Mouse (Mus musculus): ENCODE results near the gene Slc16a3. TPM values are rescaled to one million over a fixed set of nuclear protein-coding genes. Genes with fewer than 3 reads are reported as not detected.

The Slc16a3 gene
- polyA plus RNA-seq, 1 experiment from 2014 or later, result 11.7 TPM

DNA sequence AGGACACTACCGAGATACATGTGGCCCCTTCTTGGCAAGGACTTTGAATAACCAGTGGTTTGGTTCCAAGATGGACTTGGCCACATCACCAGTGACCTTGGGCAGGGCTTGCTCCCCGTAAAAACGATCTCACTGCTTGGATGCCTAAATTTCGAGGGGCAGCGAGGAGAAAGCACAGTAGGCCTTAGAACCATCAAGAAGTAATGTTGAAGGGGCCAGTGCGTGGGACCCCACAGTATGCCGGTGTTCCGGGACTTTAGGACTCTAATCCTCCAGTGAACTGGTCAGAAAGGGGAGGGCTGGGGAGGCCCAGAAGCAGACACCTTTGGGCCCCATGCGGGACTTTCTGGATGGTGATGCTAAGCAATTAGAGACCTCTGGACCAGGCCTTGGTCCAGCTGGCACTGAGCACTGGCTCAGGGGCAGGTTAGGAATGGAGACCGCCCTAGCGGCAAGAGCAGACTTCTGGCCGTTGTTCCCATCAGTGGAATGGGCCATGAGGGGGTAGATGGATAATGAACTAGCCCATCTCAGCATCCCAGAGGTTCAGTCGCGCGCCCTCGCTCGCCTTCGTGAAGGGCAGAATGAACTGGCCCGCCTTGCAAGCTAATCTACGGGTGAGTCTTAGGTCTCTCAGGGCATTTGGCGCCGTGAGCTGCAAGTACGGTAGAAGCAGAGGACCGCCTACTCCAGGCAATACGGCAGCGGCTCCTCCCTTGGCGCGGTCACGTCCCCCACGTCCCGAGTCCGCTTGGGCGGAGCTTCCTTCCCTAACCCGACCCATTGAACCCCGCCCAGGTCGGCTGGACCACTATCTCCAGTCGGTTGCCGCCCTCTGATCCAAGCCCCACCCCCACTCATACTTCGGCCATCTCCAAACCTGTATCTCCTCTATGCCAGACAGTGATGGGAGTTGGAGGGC lies 2.3 kb downstream of the Slc16a3 start:
- Histone ChIP-seq H3K36me3 (peaks cover 2% of the 10 kb centered on the region), H3K4me2 (peak overlapping the region; percentile 66), H3K9me3 (no peaks in the 10 kb centered on the region), H3K4me1 (replicated peaks) (peaks cover 39% of the 10 kb centered on the region), H3K9ac (peak overlapping the region; percentile 70), H3K27ac (peak overlapping the region; percentile 48), H3K4me3 (peak overlapping the region; percentile 44), H3K27me3 (peaks cover 40% of the 10 kb centered on the region)
- ATAC-seq (ENCODE audit: low FRiP score), result peak; percentile 67
- under 1% methylated on average over 39 of the region's 39 CpGs for WGBS

DNA sequence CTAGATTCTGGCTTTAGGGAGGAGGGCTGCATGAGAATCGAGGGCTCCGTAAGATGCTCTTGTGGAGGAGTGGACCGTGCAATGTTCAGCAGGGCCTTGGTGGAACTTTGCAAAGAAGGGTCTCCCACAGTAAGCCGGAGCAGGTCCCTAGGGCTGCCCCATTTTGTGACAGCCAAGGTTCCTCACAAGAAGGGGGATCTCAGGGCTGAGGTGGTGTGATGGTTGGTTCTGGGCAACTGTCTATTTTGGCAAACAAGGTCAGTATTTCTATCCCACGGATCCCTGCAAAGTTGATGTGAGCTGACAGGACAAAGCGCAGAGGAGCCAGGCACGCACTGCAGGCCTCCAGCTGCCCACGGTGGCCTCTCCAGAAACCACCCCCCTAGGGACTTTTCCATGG lies 3.0 kb downstream of the Slc16a3 start:
- Histone ChIP-seq H3K4me3 (peak overlapping the region; percentile 44), H3K9me3 (no peaks in the 10 kb centered on the region), H3K4me1 (replicated peaks) (peaks cover 39% of the 10 kb centered on the region), H3K36me3 (peaks cover 9% of the 10 kb centered on the region), H3K27ac (peak overlapping the region; percentile 48), H3K9ac (peak overlapping the region; percentile 70), H3K27me3 (peaks cover 40% of the 10 kb centered on the region), H3K4me2 (peak overlapping the region; percentile 66)
- 17% methylated on average over 8 of the region's 8 CpGs for WGBS
- peak; percentile 18; the same call in 1 of the 2 replicates for ATAC-seq (ENCODE audit: low FRiP score)

- ATAC-seq (ENCODE audit: low FRiP score), result no peak
- H3K4me3 ChIP-seq, result 0 out of 2 replicates have a peak overlapping the region, but pooled peaks have one; percentile 44
- 76% methylated on average over 9 of the region's 9 CpGs for WGBS
Measured at GRCm38 (mm10) chr11:120951731-120952730, 3.8 kb downstream of the Slc16a3 start.

DNA sequence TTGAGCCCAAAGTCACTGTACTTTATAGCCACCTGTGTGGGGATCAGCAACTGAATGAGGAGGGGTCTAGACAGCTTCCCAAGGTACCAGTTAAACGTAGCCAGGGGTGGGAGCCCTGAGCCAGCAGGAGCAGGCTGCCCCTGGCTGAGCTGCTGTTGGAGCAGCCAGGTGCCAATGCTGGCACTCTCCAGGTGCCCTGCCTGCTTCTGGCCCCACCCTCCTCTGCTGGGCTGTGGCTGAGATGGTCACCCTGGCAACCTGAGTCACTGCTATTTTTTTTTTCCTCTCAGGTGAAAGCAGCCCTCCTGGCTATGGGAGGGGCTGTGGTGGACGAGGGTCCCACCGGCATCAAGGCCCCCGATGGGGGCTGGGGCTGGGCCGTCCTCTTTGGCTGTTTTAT lies 6.7 kb downstream of the Slc16a3 start:
- WGBS, result 86% methylated on average over 5 of the region's 5 CpGs
- peaks cover 23% of the 10 kb centered on the region for H3K4me1 ChIP-seq (replicated peaks)
- no peak overlapping the region for H3K27ac ChIP-seq
- H3K9ac ChIP-seq, result no peak overlapping the region
- H3K9me3 ChIP-seq, result no peaks in the 10 kb centered on the region
- peaks cover 8% of the 10 kb centered on the region for H3K27me3 ChIP-seq
- H3K4me2 ChIP-seq, result no peak overlapping the region
- no peak for ATAC-seq (ENCODE audit: low FRiP score)
- no peak overlapping the region for H3K4me3 ChIP-seq
- peaks cover 35% of the 10 kb centered on the region for H3K36me3 ChIP-seq

More at GRCm38 (mm10) chr11:120951731-120952730, 3.8 kb downstream of the Slc16a3 start:
- Histone ChIP-seq H3K4me1 (replicated peaks) (peaks cover 39% of the 10 kb centered on the region), H3K9ac (peak overlapping the region; percentile 70; the same call in 1 of the 2 replicates), H3K27me3 (peaks cover 37% of the 10 kb centered on the region), H3K27ac (no peak overlapping the region), H3K9me3 (no peaks in the 10 kb centered on the region), H3K36me3 (peaks cover 17% of the 10 kb centered on the region), H3K4me2 (peak overlapping the region; percentile 66)

GRCm38 (mm10) chr11:120955701-120956100 lies 7.4 kb downstream of the Slc16a3 start:
- Histone ChIP-seq H3K4me1 (replicated peaks) (peaks cover 16% of the 10 kb centered on the region), H3K4me3 (no peak overlapping the region), H3K36me3 (peaks cover 39% of the 10 kb centered on the region), H3K9me3 (no peaks in the 10 kb centered on the region), H3K27ac (no peak overlapping the region), H3K9ac (no peak overlapping the region), H3K27me3 (no peaks in the 10 kb centered on the region), H3K4me2 (no peak overlapping the region)
- ATAC-seq (ENCODE audit: low FRiP score), result no peak
- 97% methylated on average over 8 of the region's 8 CpGs for WGBS

DNA sequence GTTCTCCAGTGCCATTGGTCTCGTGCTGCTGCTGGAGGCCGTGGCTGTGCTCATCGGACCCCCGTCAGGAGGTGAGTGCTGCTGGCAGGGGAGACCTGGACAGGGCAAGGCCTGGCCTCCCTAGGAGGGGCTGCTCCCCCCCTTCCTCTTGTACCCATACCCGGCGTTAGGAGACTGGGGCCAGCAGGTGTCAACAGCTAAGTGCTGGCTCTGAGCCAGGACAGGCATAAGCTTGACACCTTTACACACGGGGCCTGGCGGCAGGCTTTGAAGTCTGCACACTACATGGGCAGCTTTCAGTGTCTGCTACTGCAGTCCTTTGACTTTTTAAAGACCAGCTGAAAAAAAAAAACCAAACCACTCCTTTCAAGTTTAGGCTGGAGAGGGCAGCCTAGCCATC lies 8.8 kb downstream of the Slc16a3 start:
- Histone ChIP-seq H3K4me1 (replicated peaks) (peaks cover 2% of the 10 kb centered on the region), H3K9me3 (no peaks in the 10 kb centered on the region), H3K9ac (no peak overlapping the region), H3K4me2 (no peak overlapping the region), H3K4me3 (no peak overlapping the region), H3K27me3 (no peaks in the 10 kb centered on the region), H3K36me3 (peaks cover 52% of the 10 kb centered on the region), H3K27ac (peak overlapping the region; percentile 8; the same call in 1 of the 2 replicates)
- no peak for ATAC-seq (ENCODE audit: low FRiP score)
- WGBS, result 83% methylated on average over 8 of the region's 8 CpGs

DNA sequence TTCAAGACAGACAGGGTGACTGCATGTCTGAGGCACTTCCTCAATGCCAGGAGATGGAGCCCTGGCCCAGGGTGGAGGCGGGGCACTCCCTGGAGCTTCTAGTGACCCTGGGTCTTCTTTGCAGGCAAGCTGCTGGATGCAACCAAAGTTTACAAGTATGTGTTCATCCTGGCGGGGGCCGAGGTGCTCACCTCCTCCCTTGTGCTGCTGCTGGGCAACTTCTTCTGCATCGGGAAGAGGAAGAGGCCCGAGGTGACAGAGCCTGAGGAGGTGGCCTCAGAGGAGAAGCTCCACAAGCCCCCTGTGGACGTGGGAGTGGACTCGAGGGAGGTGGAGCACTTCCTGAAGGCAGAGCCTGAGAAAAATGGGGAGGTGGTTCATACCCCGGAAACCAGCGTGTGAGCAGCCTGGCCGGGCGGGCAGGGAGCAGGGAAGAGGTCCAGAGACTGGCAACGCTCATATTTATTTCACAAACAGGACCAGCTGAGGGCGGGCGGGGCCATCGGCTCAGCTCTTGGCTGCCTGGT lies 9.5 kb downstream of the Slc16a3 start:
- Histone ChIP-seq H3K36me3 (peaks cover 60% of the 10 kb centered on the region), H3K4me1 (replicated peaks) (no peaks in the 10 kb centered on the region), H3K9ac (no peak overlapping the region; the same call in 1 of the 2 replicates), H3K4me2 (no peak overlapping the region), H3K27me3 (no peaks in the 10 kb centered on the region), H3K9me3 (no peaks in the 10 kb centered on the region), H3K4me3 (no peak overlapping the region), H3K27ac (no peak overlapping the region; the same call in 1 of the 2 replicates)
- no peak for ATAC-seq (ENCODE audit: low FRiP score)
- 76% methylated on average over 15 of the region's 15 CpGs for WGBS

DNA sequence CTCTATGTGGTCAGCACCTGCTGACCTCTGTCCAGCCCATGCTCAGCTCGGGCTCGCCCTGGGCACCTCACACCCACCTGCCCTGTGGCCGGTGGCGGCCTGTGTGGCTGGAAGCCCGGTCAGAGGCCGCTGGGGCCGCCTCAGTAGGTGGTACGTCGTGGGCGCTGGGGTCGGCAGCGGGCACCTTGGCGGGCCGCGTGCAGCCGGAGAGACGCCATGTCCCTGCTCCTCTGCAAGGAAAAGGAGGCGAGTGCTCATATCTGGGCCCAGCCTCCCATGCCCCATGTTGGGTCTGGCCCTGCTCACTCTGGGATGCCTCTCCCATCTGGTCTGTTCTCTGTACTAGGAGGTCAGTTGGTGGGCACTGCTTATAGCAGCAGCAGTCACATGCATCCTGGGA lies 10.8 kb downstream of the Slc16a3 start:
- 93% methylated on average over 18 of the region's 18 CpGs for WGBS
- Histone ChIP-seq H3K4me2 (no peak overlapping the region), H3K36me3 (peaks cover 72% of the 10 kb centered on the region)

GRCm38 (mm10) chr11:120959564-120959963 lies 11.3 kb downstream of the Slc16a3 start:
- WGBS, result 91% methylated on average over 3 of the region's 3 CpGs
- H3K36me3 ChIP-seq, result peaks cover 77% of the 10 kb centered on the region
- H3K9ac ChIP-seq, result no peak overlapping the region
- no peak overlapping the region for H3K4me2 ChIP-seq
- ATAC-seq (ENCODE audit: low FRiP score), result no peak
- H3K4me3 ChIP-seq, result no peak overlapping the region
- H3K4me1 ChIP-seq (replicated peaks), result peaks cover 2% of the 10 kb centered on the region; the same call in 1 of the 2 replicates
- H3K27ac ChIP-seq, result no peak overlapping the region; the same call in 1 of the 2 replicates
- H3K9me3 ChIP-seq, result no peaks in the 10 kb centered on the region
- H3K27me3 ChIP-seq, result no peaks in the 10 kb centered on the region

More for the DNA sequence above, 10.8 kb downstream of the Slc16a3 start:
- no peak overlapping the region for H3K27ac ChIP-seq
- no peak overlapping the region for H3K4me3 ChIP-seq
- H3K27me3 ChIP-seq, result no peaks in the 10 kb centered on the region
- no peak overlapping the region for H3K9ac ChIP-seq
- H3K9me3 ChIP-seq, result no peaks in the 10 kb centered on the region
- no peak for ATAC-seq (ENCODE audit: low FRiP score)
- H3K4me1 ChIP-seq (replicated peaks), result no peaks in the 10 kb centered on the region

- Histone ChIP-seq H3K4me3 (no peak overlapping the region), H3K27ac (no peak overlapping the region), H3K4me2 (no peak overlapping the region), H3K4me1 (replicated peaks) (peaks cover 9% of the 10 kb centered on the region), H3K9me3 (no peaks in the 10 kb centered on the region), H3K9ac (no peak overlapping the region), H3K27me3 (no peaks in the 10 kb centered on the region), H3K36me3 (peaks cover 84% of the 10 kb centered on the region)
- WGBS, result 68% methylated on average over 1 of the region's 1 CpGs
- ATAC-seq (ENCODE audit: low FRiP score), result no peak
Measured at GRCm38 (mm10) chr11:120960248-120960647, 12.0 kb downstream of the Slc16a3 start.

DNA sequence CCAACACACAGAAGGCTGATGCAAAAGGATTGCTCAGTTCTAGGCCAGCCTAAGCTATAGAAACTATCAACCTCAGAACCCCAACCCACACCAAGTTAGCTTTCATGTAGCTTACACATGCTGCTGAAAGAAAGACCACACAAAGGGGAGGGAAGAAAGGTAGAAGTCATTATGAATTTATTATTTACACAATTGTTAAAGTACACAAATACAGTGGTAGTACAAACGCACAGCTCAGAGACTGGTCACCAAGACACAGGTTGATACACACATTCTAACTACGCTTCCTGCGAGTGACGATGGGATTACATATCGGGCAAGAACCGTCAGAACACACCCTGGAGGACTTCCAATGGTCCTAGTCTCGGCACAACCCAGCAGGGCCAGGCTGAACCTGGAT lies 13.3 kb downstream of the Slc16a3 start:
- H3K27ac ChIP-seq, result no peak overlapping the region
- H3K4me1 ChIP-seq (replicated peaks), result peaks cover 12% of the 10 kb centered on the region
- H3K4me3 ChIP-seq, result no peak overlapping the region
- no peak overlapping the region for H3K4me2 ChIP-seq
- H3K9me3 ChIP-seq, result no peaks in the 10 kb centered on the region
- no peak for ATAC-seq (ENCODE audit: low FRiP score)
- WGBS, result 90% methylated on average over 7 of the region's 7 CpGs
- peaks cover 84% of the 10 kb centered on the region for H3K36me3 ChIP-seq
- no peaks in the 10 kb centered on the region for H3K27me3 ChIP-seq
- H3K9ac ChIP-seq, result no peak overlapping the region

All from hindbrain, embryonic 13.5 days (tissue).